25 mouse cellular contexts compared by ENCODE assay signal in genomic region chr15:11954190-11954589, GRCm38 (mm10). TPM values are rescaled to one million over a fixed set of nuclear protein-coding genes. Genes with fewer than 3 reads are reported as not detected.
A peak's percentile ranks its signal among the peaks of the same experiment; 100 is the strongest.
DNase-seq lines count a peak whose midpoint lies in the region; ATAC-seq lines count a peak whose summit lies in the region.
"Had no signal": no experiment of that assay in that cellular context is flagged by ENCODE, and none has a peak within 500 bp of the region (broad histone marks: within the 10 kb centered on the region; RNA-seq: fewer than 3 reads in every experiment).

No protein-coding gene starts in this region.

- no peaks in the 10 kb centered on the region for H3K36me3 ChIP-seq in heart, embryonic 10.5 days
- H3K36me3 ChIP-seq: embryonic facial prominence, embryonic 12.5 days; embryonic facial prominence, embryonic 15.5 days; forebrain, embryonic 12.5 days; forebrain, embryonic 15.5 days; hindbrain, embryonic 12.5 days; kidney, embryonic 15.5 days had no signal

- no peaks in the 10 kb centered on the region for H3K4me1 ChIP-seq in heart, embryonic 10.5 days
- H3K4me1 ChIP-seq: embryonic facial prominence, embryonic 12.5 days; embryonic facial prominence, embryonic 15.5 days; forebrain, embryonic 12.5 days; forebrain, embryonic 15.5 days; hindbrain, embryonic 12.5 days; kidney, embryonic 15.5 days had no signal

- no peaks in the 10 kb centered on the region for H3K27me3 ChIP-seq in heart, embryonic 10.5 days (ENCODE audit: insufficient read depth, poor library complexity, severe bottlenecking)
- H3K27me3 ChIP-seq: embryonic facial prominence, embryonic 12.5 days; embryonic facial prominence, embryonic 15.5 days; forebrain, embryonic 12.5 days; forebrain, embryonic 15.5 days; hindbrain, embryonic 12.5 days; kidney, embryonic 15.5 days; Patski had no signal

- ATAC-seq in erythroid progenitor cell, adult 5-6 weeks (replicated peaks; ENCODE audit: low FRiP score, poor library complexity, severe bottlenecking): no peak
- ATAC-seq: forebrain, embryonic 15.5 days; hindbrain, embryonic 16.5 days; inflammation-experienced regulatory T-cells, adult 6 months; intestine, embryonic 16.5 days; Patski had no signal

- no peak overlapping the region for H3K27ac ChIP-seq in heart, embryonic 10.5 days
- H3K27ac ChIP-seq: embryonic facial prominence, embryonic 12.5 days; embryonic facial prominence, embryonic 15.5 days; forebrain, embryonic 12.5 days; forebrain, embryonic 15.5 days; heart, adult 2 months; hindbrain, embryonic 12.5 days; kidney, embryonic 15.5 days had no signal

- no peak overlapping the region for H3K4me3 ChIP-seq in heart, embryonic 10.5 days
- H3K4me3 ChIP-seq: embryonic facial prominence, embryonic 12.5 days; embryonic facial prominence, embryonic 15.5 days; forebrain, embryonic 12.5 days; forebrain, embryonic 15.5 days; heart, adult 2 months; hindbrain, embryonic 12.5 days; kidney, embryonic 15.5 days had no signal

- 58% methylated on average over 4 of the region's 4 CpGs for WGBS in heart, embryonic 10.5 days

- peak; percentile 11 to 63 for DNase-seq in adrenal gland, adult (ENCODE audit: inconsistent age in 2 of 2, low spot score in 1 of 2)
- DNase-seq in adrenal gland, postnatal 4 days (ENCODE audit: low spot score in 2 of 2): no peak
- DNase-seq in heart, adult 11 months: peak; percentile 90
- no peak for DNase-seq in heart, embryonic 10.5 days (ENCODE audit: low spot score)
- peak; percentile 24 for DNase-seq in NIH3T3 (ENCODE audit: low read depth)
- DNase-seq in adrenal gland, postnatal 25 days: peak; percentile 16
- no peak for DNase-seq in thymus, postnatal 4 days
- DNase-seq: cerebellum, adult 11-12 months; cerebellum, adult 8-10 months; cerebellum, postnatal 10 days; gastrocnemius, postnatal 25 days; heart, adult 2 months; kidney, adult 18-20 months had no signal

- no peaks in the 10 kb centered on the region for H3K9me3 ChIP-seq in heart, embryonic 10.5 days
- H3K9me3 ChIP-seq: embryonic facial prominence, embryonic 12.5 days; embryonic facial prominence, embryonic 15.5 days; forebrain, embryonic 12.5 days; forebrain, embryonic 15.5 days; hindbrain, embryonic 12.5 days; kidney, embryonic 15.5 days had no signal

RNA-seq across cellular contexts. Expression of gene Sub1, which starts 42.6 kb away (rescaled TPM):
- total RNA-seq in adrenal gland, postnatal 4 days (2021): 100 to 1,000 TPM; 264 to 270 TPM
- 627 and 739 TPM in 2 replicates for polyA plus RNA-seq in heart, embryonic 10.5 days (2016; fragmentation: Nextera tagmentation; extraction: Ambion mirVana)
- 206 and 209 TPM in 2 replicates for total RNA-seq in adrenal gland, postnatal 25 days (2021)
- total RNA-seq in erythroid progenitor cell, adult 5-6 weeks (2015; ENCODE audit: low replicate concordance): 76.7 and 154 TPM in 2 replicates
- total RNA-seq in erythroid progenitor cell, adult 5-6 weeks (2017; ENCODE audit: low replicate concordance): 68.7 and 159 TPM in 2 replicates

RNA-seq across cellular contexts. Expression of gene Npr3, which starts 47.1 kb away (rescaled TPM):
- total RNA-seq in adrenal gland, postnatal 4 days (2021): 10 to 100 TPM; 29.2 to 34.6 TPM
- polyA plus RNA-seq in heart, embryonic 10.5 days (2016; fragmentation: Nextera tagmentation; extraction: Ambion mirVana): 12.0 and 14.8 TPM in 2 replicates
- 11.2 and 13.5 TPM in 2 replicates for total RNA-seq in adrenal gland, postnatal 25 days (2021)
- not detected in 2 replicates for total RNA-seq in erythroid progenitor cell, adult 5-6 weeks (2015; ENCODE audit: low replicate concordance)
- total RNA-seq in erythroid progenitor cell, adult 5-6 weeks (2017; ENCODE audit: low replicate concordance): not detected in 2 replicates
- total RNA-seq: hematopoietic stem cell, adult 5-6 weeks had no signal
- polyA plus RNA-seq: inflammation-experienced regulatory T-cells, adult 6 months had no signal

Comparison
In these comparisons a context has a peak if more than half of its experiments do, and no peak if none do; other contexts are left out.
1. DNase-seq: peak in adrenal gland, adult (2 of 2), heart, adult 11 months (single experiment), NIH3T3 (single experiment) and adrenal gland, postnatal 25 days (single experiment); none in adrenal gland, postnatal 4 days (0 of 2), heart, embryonic 10.5 days (single experiment) and thymus, postnatal 4 days (single experiment).
2. RNA of gene Npr3, which starts 47.1 kb away (total RNA-seq): 29.2 to 34.6 TPM in adrenal gland, postnatal 4 days and 11.2 to 13.5 TPM in adrenal gland, postnatal 25 days; not detected in erythroid progenitor cell, adult 5-6 weeks; every median in the first group is over 10 times any median in the second.